Mouse (Mus musculus) ES-E14 (cell line): ENCODE measurements around the gene Wdr83.

Experiments
- CHD2 ChIP-seq: IDR thresholded peaks from 2 replicates; pipeline ENCODE4 v1.6.1; 2014; ENCODE audit warnings: mild to moderate bottlenecking, low read depth, low read length, inconsistent platforms
- MAFK ChIP-seq: IDR thresholded peaks from 2 replicates; pipeline ENCODE4 v1.6.1; 2014; ENCODE audit warnings: mild to moderate bottlenecking, low read depth, low read length, inconsistent platforms; ENCODE audit not compliant: insufficient read depth
- ZC3H11A ChIP-seq: IDR thresholded peaks from 2 replicates; pipeline ENCODE4 v1.6.1; 2012; ENCODE audit warnings: low read depth, mild to moderate bottlenecking, inconsistent platforms, low read length, borderline replicate concordance

DNA sequence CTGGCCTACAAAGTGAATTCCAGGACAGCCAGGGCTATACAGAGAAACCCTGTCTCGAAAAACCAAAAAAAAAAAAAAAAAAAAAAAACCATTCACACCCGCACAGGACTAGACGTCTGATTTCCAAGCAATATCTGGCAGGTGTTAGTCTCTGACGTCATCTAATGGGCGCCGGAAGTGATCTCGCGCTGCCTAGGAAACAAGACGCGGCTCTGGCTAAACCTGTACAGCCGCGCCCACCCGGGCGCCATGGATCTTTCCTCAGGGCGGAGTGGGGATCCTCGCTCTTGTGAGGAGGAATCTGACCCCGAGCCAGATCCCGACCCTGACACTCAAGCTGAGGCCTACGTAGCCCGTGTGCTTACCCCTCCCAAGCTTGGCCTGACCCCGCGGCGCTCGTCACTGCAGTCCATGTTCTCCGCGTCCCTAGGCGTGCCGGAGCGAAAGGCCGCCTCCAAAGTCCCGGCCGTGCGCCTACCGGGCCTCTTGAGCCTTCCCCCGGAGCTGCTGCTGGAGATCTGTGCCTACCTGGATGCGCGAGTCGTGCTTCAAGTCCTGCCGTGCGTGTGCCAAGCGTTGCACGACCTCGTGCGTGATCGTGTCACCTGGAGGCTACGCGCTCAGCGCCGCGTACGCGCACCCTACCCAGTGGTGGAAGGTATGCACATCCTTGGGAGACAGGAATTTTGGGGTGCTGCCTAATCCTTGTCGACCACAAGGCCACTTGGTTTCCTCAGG lies 21.1 kb downstream of the Wdr83 start, which contains the start of gene Fbxw9:
- TF ChIP-seq ZC3H11A (no peak), CHD2 (no peak), MAFK (no peak)
